Mouse (Mus musculus) embryonic fibroblast, embryonic 13.5 days (primary cell): ENCODE measurements at regions not wholly inside any gene's neighbourhood (a gene's known extent, or its start where the extent isn't known, plus 50 kb on each side); places are given as distances from the start of the nearest gene placed in this dataset.

Source experiments
- CTCF ChIP-seq: IDR thresholded peaks from 2 replicates; pipeline ENCODE4 v1.5.1; 2011; ENCODE audit warnings: mild to moderate bottlenecking, control low read depth, low read length, moderate library complexity, borderline replicate concordance; ENCODE audit not compliant: insufficient read depth
- POLR2A ChIP-seq: IDR thresholded peaks from 2 replicates; pipeline ENCODE4 v1.6.1; 2011; ENCODE audit warnings: low read depth, mild to moderate bottlenecking, control low read depth, low read length, moderate library complexity

- TF ChIP-seq CTCF (no peak), POLR2A (no peak)
Observed at GRCm38 (mm10) chr5:111519500-111520041, 102.4 kb downstream of the Mn1 start.
